Mouse (Mus musculus): Measurements from ENCODE around the gene Tstd3.

The Tstd3 gene

DNA sequence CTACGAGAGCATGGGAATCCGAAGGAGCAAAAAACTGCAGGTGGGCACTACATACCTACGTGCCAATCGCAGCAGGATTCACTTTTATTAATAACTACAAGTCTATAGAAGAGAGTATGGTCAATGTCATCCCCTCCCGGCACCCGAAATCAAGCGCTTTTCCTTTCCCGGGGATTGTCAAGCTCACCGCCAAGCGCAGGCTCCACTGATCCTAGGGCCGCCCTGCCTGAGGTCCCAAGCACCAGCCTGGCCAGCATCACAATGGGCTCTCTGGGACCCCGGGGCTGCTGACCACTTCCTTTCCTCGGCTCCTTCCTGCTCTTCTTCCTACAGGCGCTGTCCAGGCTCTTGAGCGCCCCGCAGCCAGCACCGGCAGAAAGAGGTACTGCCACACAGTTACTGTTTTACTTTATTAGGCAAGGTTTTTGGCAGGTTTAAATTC lies at the start of gene Tstd3, which contains the start of gene Usp45:
Gene Tstd3, minus strand, starts transcription at position 350 of the 442 bp plus-strand sequence.
Gene Usp45, plus strand, starts transcription at position 294 of the 442 bp plus-strand sequence.
- TF ChIP-seq GATA4 (IDR thresholded peaks at IDR 0.05; ENCODE audit: insufficient replicate concordance, low read length) = no peak

DNA sequence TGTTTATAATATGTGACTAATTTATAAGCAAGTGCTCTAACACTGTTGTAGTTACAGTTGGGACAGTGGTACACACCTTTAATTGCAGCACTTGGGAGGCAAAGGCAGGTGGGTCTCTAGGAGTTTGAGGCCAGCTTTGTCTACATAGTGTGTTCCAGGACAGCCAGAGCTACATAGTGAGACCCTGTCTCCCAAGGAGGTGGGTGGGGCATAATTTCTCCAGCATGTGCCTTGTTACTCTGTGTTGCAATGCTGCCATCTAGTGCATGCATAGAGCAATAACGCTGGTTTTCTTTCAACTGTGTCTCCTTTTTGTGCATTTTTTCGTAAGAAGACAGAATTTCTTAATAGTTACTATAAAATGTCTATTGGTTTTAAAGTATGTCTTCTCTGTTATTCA lies 47.0 kb upstream of the Tstd3 start:
- no peak for TF ChIP-seq GATA4 (IDR thresholded peaks at IDR 0.05; ENCODE audit: insufficient replicate concordance, low read length)

DNA sequence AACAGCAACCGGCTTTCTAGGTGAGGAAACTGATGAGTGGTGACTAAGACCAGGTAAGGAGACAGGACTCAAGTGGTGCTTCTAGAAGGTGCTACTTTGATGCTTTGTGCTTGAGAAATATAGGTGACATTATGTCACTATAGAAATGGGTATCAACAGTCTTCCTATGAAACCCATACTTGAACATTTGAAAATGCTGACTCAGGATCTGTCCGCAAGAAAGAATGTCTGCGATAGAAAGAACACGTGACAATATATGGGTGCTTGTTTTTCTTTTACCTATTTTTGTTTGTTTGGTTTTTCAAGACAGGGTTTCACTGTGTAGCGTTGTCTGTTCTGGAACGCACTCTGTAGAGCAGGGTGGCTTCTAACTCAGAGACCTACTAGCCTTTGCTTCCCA lies 45.6 kb upstream of the Tstd3 start:
- TF ChIP-seq GATA4 (IDR thresholded peaks at IDR 0.05; ENCODE audit: insufficient replicate concordance, low read length) = no peak

DNA sequence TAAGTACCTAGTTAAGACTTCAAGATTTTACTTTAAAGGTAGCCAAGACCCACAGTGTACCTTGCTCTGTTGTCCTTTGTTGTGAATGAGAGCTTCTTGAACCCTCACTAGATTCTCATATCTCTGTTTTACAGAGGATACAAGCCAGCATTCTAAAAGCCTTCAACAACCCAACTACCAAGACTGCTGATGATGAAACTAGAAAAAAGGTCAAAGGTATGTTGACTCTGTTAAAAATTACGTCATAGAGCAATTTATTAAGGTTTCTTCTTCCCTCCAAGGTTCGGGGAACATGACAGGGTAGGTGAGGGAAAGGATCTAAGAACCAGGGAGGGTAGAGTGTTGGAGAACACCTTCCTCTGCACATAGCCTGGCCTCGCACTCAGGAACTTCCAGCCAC lies 43.6 kb upstream of the Tstd3 start:
- no peak for TF ChIP-seq GATA4 (IDR thresholded peaks at IDR 0.05; ENCODE audit: insufficient replicate concordance, low read length)

DNA sequence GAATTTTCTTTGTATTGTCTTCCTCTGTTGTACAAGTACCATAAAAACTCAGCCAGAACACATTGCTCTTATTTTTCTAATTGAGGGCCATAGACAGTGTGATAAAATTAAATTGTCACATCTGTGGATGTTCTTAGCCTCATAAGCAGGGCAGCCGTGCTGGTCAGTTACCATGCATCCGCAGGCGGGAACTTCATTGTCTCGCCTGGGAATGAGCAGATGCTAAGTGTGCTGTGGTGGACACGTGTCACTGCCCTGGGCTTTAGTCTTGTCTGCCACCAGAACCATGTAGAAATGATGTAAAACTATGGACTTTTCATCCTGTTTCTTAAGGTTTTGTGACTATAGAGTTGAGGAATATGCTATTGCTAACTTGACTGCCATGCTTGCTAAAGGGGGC lies 40.2 kb upstream of the Tstd3 start:
- TF ChIP-seq GATA4 (IDR thresholded peaks at IDR 0.05; ENCODE audit: insufficient replicate concordance, low read length) = no peak

DNA sequence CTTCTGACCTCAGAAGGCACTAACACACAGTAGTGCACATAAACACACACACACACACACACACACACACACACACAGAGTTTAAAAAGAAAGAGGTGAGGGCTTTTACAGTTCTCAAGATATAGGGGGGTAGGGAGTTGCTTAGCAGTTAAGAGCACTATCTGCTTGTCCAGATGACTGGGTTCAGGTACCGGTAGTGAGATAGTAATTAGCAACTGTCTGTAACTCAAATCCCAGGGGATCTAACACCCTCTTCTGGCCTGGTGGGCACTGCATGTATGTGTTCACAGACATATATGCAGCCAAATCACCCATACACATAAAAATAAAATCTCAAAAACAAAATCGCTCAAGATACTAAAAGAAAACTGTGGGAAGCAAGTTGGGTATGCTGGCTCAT lies 34.6 kb upstream of the Tstd3 start:
- TF ChIP-seq GATA4 (IDR thresholded peaks at IDR 0.05; ENCODE audit: insufficient replicate concordance, low read length) = no peak

DNA sequence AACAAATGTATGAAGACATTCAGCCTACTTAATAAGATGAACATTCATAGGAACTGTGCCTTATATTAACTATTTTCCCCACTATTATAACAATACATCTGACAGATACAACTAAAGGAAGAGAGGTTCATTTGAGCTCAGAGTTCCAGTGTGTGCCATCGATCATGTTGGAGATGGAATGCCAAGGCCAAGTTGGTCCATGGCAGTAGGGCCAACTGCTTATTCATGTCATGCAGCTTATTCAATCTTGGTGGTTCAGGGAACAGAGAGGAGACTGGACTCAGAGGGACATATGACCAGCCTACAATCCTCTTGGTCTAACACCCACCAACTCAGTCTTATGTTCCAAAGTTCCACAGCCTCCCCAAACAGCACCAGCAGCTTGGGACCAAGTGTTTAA lies 34.0 kb upstream of the Tstd3 start:
- no peak for TF ChIP-seq GATA4 (IDR thresholded peaks at IDR 0.05; ENCODE audit: insufficient replicate concordance, low read length)

DNA sequence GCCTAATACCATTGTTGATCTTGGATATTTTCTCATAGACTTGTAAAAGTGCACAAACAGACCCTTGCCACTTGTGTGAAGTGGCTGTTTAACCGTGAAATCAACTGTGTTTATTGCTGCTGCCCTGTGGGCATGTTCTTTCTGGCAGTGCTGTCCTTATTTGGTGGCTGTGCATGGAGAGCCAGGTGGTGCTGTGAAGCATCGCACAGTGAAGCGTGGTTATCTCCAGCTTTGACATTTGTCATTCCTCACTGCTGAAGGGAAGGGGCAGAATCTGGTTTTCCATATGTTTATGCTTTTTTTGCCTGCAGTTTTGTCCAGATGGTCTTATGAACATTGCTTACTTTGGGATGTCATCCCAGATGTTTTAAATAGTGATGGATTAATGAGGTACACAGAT lies 26.6 kb upstream of the Tstd3 start:
- no peak for TF ChIP-seq GATA4 (IDR thresholded peaks at IDR 0.05; ENCODE audit: insufficient replicate concordance, low read length)

DNA sequence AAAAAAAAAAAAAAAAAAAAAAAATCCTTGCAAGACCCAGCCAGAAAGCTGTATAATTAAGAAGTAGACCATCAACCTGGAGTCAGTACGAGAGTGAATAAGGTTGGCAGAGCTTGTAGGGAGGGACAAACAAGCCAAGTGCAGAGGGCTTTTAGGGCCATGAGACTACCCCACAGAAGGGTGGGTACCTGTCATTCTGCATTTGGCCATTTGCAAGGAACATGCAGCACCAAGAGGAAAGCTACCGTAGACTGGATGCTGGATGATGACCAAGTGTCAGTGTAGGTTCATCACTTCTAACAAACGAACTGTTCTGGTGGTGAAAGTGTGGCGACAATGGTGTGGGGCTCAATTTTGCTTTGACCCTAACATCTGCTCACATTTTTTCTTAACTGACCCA lies 22.8 kb upstream of the Tstd3 start:
- no peak for TF ChIP-seq GATA4 (IDR thresholded peaks at IDR 0.05; ENCODE audit: insufficient replicate concordance, low read length)

DNA sequence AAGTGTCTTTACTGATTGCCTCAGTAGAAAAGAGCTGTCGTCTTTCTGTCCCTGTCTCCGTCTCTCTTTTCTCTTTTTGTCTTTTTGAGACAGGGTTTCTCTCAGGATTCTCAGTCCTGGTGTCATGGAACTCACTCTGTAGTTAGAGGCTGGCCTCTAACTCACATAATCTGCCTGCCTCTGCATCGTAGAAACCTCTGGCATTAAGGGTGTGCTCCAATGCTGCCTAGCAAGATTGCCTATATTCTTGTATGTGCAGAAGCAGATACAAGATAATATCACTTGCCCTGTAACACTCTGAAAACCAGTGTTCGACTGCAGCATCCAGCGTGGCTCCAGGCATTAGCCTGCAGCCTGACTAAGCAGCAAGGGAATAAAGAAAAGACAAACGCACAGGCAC lies 21.9 kb upstream of the Tstd3 start:
- TF ChIP-seq GATA4 (IDR thresholded peaks at IDR 0.05; ENCODE audit: insufficient replicate concordance, low read length) = no peak

DNA sequence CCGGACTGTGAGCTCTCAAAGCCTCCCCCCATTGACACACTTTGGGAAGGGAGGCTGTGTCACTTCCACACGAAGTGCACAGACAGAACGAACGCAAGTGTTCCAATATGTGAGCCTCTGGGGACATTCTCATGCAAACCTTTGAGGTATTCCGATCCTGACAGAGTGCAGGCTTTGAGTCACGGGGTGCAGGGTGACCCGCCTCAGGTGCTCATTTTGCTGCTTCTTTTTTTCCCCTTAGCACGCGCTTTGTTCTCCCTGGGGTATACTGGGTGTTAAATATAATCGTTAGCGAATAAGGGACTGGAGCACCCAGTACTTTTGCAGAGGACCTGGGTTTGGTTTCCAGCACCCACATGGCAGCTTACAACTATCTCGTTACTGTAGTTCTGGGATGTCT lies 19.3 kb upstream of the Tstd3 start:
- no peak for TF ChIP-seq GATA4 (IDR thresholded peaks at IDR 0.05; ENCODE audit: insufficient replicate concordance, low read length)

DNA sequence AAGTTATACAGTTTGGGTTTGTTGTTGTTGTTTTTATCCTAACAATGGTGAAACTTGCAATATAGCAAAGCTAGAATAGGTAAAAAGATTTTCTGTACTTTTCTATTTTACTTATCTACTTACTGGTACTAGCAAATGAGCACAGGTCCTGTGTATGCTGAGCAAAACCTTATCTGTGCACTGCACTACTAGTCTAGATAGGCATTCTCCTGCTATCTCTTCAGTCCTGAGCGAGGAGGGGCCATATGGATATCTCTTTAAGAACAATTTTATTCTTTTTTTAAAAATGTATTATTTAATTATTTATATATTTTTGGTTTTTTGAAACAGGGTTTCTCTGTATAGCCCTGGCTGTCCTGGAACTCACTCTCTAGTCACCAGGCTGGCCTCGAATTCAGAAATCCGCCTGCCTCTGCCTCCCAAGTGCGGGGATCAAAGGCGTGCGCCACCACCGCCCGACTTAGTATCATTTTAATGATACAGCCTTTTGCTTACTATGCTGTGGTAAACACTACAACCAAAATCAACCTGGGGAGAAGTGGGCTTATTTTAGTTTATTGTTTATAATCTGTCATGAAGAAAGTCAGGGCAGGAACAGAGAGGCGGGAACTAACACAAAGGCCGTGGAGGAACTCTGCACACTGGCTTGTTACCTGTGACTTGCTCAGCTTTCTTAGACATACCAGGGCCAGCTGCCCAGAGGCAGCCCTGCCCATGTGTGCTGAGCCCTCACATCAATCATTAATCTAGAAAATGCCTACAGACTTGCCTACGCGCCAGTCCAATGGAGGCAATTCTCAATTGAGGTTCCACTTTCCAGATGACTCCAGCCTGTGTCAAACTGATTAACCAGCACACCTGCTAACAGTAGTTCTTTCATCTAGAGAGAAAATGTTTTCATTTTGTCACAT lies 14.1 kb upstream of the Tstd3 start:
- TF ChIP-seq GATA4 (IDR thresholded peaks at IDR 0.05; ENCODE audit: insufficient replicate concordance, low read length) = no peak

DNA sequence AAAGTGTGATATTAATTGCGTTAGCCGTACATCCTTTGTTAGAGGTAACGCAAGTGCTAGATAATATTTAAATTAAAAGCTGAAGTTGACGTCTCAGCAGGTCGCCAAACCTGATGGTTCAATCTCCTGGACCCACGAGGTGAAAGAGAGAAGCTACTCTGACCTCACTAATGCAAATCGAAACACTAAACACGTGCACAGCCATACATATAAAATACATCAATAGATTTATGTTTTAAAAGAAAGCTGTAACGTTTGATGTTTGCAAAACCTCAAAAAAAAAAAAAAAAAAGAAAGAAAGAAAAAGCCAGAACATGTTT lies 9.9 kb upstream of the Tstd3 start:
- TF ChIP-seq GATA4 (IDR thresholded peaks at IDR 0.05; ENCODE audit: insufficient replicate concordance, low read length) = no peak

DNA sequence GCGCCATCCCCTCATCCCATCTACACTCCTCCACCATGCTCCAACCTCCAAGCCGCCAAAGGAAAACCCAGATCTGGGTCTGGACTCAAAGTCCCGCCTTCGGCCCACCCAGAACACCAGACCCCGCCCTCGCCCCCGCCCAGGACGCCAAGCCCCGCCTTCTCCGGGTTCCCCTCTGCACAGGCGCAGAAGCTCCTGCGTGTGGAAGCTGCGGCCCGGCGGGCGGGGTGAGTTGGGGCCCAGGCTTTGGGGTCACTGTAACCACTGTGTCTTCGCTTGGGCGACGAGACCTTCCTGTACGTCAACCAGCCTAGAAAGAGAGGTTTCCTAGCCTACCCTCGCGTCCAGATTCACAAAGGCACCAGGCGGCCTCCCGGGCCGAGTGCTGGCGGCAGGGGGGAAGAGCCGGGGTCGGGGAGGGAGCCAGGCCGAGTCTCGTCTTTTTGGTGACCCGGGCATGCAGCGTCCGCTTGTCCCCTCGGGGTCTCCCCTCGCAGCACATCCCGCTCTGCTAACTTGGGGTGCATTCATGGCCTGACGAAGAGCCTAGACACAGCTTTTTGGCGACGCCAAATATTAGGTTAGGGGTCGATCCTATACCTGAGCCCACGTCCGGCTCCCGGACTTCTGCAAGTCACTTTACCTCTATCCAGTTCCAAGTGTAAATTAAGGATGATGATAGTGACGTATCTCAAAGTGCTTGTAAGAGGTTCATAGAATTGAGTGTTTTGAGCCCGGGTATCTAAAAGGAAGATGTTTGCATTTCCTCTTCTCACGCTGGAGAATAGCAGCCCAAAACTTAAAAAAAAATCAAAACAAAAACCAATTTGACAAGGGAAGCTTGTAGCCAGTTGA lies 9.3 kb upstream of the Tstd3 start:
- TF ChIP-seq GATA4 (IDR thresholded peaks at IDR 0.05; ENCODE audit: insufficient replicate concordance, low read length) = no peak

DNA sequence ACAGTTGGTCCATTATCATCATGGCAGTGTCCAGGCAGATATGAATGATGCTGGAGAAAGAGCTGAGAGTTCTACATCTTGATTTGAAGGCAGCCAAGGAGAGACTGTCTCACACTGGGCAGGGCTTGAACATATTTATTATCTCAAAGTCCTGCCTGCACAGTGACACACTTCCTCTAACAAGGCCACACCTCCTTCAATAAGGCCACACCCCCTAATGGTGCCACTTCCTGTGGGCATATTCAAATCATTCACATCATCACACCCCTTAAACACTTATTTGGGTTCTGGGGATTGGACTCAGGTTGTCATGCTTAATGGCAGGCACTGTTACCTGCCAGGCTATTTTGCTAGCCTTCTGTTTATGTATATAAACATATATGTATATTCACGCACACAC lies 5.3 kb upstream of the Tstd3 start:
- no peak for TF ChIP-seq GATA4 (IDR thresholded peaks at IDR 0.05; ENCODE audit: insufficient replicate concordance, low read length)

DNA sequence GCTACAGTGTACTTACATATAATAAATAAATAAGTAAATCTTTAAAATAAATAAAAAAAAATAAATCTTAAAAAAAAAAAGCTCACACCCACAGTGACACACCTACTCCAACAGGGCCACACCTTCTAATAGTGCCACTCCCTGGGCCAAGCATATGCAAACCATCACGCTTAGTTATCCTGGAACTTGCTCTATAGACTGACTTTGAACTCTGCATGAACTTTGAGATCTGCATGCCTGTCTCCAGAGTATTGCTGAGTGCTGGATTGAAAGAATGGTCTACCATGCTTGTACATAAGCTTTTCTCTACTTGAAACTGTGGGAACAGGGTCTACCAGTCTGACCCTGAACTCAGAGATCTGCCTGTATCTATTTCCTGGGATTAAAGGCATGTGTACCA lies 4.1 kb upstream of the Tstd3 start:
- no peak for TF ChIP-seq GATA4 (IDR thresholded peaks at IDR 0.05; ENCODE audit: insufficient replicate concordance, low read length)

Measured in liver, adult (tissue).